Mouse (Mus musculus): ENCODE results near the gene P3h3.
A peak's percentile ranks its signal among the peaks of the same experiment; 100 is the strongest.

DNA sequence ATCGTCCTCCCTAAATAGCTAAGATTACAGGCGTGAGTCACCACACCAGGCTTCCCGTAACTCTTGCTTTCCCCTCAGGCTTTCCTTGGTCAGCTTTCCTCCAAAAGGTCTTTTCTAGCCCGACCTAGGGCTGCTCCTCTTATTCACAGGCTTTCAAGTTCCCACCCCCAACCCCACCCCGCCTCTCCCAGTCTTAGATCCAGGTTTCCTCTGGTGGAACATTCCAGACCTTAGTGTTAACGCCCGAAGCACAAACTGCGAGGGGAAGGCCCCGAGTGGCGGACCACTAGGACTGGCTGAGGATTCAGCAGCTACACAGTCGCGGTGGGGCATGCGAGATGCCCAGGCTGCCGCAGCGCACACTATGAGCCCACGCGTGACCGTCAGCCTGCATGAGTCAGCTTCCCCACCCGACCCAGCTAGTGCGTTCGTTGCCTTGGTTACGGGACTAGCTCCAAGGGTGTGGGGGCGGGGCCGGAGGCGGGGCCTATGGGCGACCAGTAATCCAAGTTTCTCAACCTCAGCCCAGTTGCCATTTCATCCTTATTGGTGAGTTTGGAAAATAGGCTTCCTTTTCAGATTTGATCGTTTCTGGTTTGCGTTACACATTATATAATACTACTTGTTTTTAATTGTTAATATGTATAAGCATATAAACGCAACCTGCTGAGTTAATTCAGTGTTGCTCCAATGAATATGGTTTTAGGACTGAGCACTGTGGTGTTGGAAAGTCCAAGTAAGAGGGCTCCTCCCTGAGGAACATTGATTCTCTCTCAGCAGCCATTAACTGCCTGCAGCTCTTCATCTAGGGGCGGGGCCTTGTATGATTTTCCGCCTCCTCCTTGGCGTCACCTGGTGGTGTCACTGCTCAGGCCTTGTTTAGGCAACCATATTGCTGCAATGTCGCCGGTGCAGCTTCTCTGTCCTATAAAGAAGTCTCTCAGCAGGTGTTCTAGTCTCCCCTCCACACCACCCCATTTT lies 51.9 kb downstream of the P3h3 start:
- TF ChIP-seq CTCF (IDR thresholded peaks at IDR 0.05; ENCODE audit: control insufficient read depth, insufficient read depth, low read length): peak; percentile 29; the same call in 1 of the 2 replicates
- peak; percentile 42; the same call in 1 of the 2 replicates for TF ChIP-seq POLR2A (IDR thresholded peaks at IDR 0.05; ENCODE audit: borderline replicate concordance, control insufficient read depth, low read depth, low read length)
